Mouse (Mus musculus): ENCODE measurements around the gene Onecut1.

- TF ChIP-seq CTCF (IDR thresholded peaks at IDR 0.05; ENCODE audit: borderline replicate concordance, insufficient read depth, low read length) (no peak), POLR2A (IDR thresholded peaks at IDR 0.05; ENCODE audit: low read depth, low read length) (no peak)
Measured at GRCm38 (mm10) chr9:74849979-74850780, 11.5 kb upstream of the Onecut1 start.

Data from embryonic fibroblast, embryonic 13.5 days (primary cell).